Mouse (Mus musculus): ENCODE data around the gene Hsd17b2. TPM values are rescaled to one million over a fixed set of nuclear protein-coding genes. Genes with fewer than 3 reads are reported as not detected.

The Hsd17b2 gene
- 28.6 and 60.0 TPM in 2 replicates for polyA plus RNA-seq (2012; rRNA removed; ENCODE audit: low replicate concordance)

DNA sequence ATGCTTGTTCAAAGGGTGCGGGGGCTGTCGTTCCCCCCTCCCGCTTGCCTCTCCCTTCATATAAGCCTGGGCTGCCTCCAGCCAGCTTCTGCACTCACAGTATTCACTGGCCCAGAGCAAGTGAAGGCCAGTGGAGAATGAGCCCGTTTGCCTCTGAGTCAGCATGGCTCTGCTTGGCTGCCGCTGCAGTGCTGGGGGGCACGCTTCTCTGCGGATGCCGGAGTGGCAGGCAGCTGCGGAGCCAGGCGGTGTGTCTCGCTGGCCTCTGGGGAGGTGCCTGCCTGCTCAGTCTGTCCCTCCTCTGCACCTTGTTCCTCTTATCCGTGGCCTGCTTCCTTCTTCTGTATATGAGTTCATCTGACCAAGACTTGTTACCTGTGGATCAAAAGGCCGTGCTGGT, at the start of gene Hsd17b2:
Gene Hsd17b2 (plus strand): TSS at position 46 of the 400 bp plus-strand sequence.

DNA sequence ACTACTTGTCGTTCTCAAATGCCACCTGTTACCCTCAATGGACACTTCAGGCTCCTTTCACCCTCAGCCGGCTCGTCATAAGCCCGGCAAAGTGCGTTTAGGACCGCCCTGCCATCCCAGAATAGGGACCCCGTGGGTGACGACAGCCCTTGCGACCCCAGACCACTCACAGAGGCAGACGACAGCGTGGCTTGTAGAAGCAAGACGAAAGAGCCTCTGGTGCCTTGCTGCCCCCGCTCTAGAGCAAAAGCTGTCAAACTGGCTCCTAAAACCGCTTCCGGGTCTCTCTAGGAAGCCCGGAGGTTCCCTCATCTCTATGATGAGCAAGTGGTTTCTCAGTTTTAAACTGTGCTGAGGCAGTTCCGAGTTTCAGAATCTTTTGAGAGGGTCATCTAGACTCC, 28.3 kb upstream of the Hsd17b2 start, which contains the start of gene Sdr42e1:
Gene Sdr42e1 (minus strand): TSS at position 260 of the 401 bp plus-strand sequence.

DNA sequence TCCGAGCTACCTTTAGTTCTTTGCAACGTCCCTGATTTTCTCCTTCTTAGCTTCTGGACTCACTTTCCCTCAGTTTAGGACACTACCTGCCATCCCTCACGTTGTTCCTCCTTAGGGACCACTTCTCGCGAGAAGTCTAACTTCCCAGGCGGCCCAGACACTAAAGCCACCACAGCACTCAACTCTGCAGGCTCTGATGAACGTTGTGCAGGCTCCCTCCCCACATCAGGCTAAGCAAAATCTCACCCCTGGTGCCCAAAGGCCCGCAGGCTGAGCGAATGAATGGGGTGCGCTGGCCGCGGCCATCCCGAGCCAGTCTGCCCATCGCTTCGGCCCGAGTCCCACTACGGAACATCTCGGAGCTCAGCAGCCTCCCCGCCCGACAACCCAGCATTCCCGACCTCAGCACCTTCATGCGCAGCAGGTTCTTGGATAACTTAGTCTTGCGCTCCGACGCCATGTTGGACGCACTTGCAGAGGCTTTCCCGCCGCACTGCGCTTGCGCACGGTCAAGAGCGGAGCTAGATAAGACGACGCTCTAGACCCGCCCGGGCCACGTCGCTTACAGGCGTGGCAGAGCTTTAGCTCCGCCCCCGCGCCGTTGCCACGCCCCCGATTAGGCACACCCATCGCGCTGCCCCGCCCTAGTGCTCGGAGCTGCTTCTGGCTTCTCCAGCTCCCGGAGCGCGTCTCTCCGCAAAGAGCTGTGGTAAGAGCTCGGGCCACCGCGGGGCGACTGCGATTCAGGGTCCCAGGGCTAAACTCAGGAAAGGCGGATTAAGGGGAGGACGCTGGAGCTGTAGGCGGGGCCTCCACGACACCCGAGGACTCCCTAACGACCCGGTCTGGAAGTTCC, 100.0 kb downstream of the Hsd17b2 start, which contains the start of gene Mphosph6:
Gene Mphosph6 (minus strand): TSS at position 501 of the 856 bp plus-strand sequence.

Other genes starting within 250 kb of the Hsd17b2 start
- gene Plcg2, start 203.6 kb upstream of the Hsd17b2 start, polyA plus RNA-seq (2012; rRNA removed; ENCODE audit: low replicate concordance), result 8.4 TPM in 2 replicates
- gene Sdr42e1, start 28.2 kb upstream of the Hsd17b2 start, polyA plus RNA-seq (2012; rRNA removed; ENCODE audit: low replicate concordance), result 6.1 and 6.8 TPM in 2 replicates
- 1.2 and 1.8 TPM in 2 replicates for gene Mphosph6, start 100.0 kb downstream of the Hsd17b2 start, polyA plus RNA-seq (2012; rRNA removed; ENCODE audit: low replicate concordance)

Measured in duodenum, adult 2 months (tissue).